Mouse (Mus musculus): ENCODE measurements around the gene Snai1. TPM values are rescaled to one million over a fixed set of nuclear protein-coding genes. Genes with fewer than 3 reads are reported as not detected.

Snai1 gene
- polyA plus RNA-seq, 1 experiment, result 7.2 TPM

- 41% methylated on average over 9 of the region's 9 CpGs for WGBS
- DNase-seq (ENCODE audit: low read depth, low spot score), result no peak
Measured at GRCm38 (mm10) chr2:167574814-167575213, 36.8 kb downstream of the Snai1 start.

GRCm38 (mm10) chr2:167575581-167575980 is 37.6 kb downstream of the Snai1 start:
- WGBS, result 87% methylated on average over 7 of the region's 7 CpGs
- no peak for DNase-seq (ENCODE audit: low read depth, low spot score)

GRCm38 (mm10) chr2:167576121-167576620 is 38.2 kb downstream of the Snai1 start:
- 85% methylated on average over 8 of the region's 8 CpGs for WGBS
- no peak for DNase-seq (ENCODE audit: low read depth, low spot score)

GRCm38 (mm10) chr2:167577186-167577785 is 39.3 kb downstream of the Snai1 start:
- no peak for DNase-seq (ENCODE audit: low read depth, low spot score)
- 76% methylated on average over 9 of the region's 9 CpGs for WGBS

GRCm38 (mm10) chr2:167578521-167578920 is 40.5 kb downstream of the Snai1 start:
- DNase-seq (ENCODE audit: low read depth, low spot score), result no peak
- 27% methylated on average over 5 of the region's 5 CpGs for WGBS

- no peak for DNase-seq (ENCODE audit: low read depth, low spot score)
- WGBS, result 48% methylated on average over 10 of the region's 10 CpGs
Measured at GRCm38 (mm10) chr2:167583161-167583952, 45.4 kb downstream of the Snai1 start.

- no peak for DNase-seq (ENCODE audit: low read depth, low spot score)
- WGBS, result 100% methylated on average over 2 of the region's 2 CpGs
Measured at GRCm38 (mm10) chr2:167585273-167585672, 47.3 kb downstream of the Snai1 start.

GRCm38 (mm10) chr2:167586041-167586440 is 48.0 kb downstream of the Snai1 start:
- 65% methylated on average over 8 of the region's 8 CpGs for WGBS
- no peak for DNase-seq (ENCODE audit: low read depth, low spot score)

GRCm38 (mm10) chr2:167586976-167587375 is 49.0 kb downstream of the Snai1 start:
- WGBS, result 33% methylated on average over 9 of the region's 9 CpGs
- no peak for DNase-seq (ENCODE audit: low read depth, low spot score)

- DNase-seq (ENCODE audit: low read depth, low spot score), result no peak
- 40% methylated on average over 21 of the region's 21 CpGs for WGBS
Measured at GRCm38 (mm10) chr2:167588774-167589577, 51.0 kb downstream of the Snai1 start.

Other genes starting within 250 kb of the Snai1 start
- 37.5 and 66.7 TPM in 2 replicates for gene B4galt5, start 189.0 kb upstream of the Snai1 start, polyA plus RNA-seq (2012; rRNA removed)
- gene Slc9a8, start 116.5 kb upstream of the Snai1 start, polyA plus RNA-seq (2012; rRNA removed), result 31.9 and 45.7 TPM in 2 replicates
- 119 and 142 TPM in 2 replicates for gene Rnf114, start 45.5 kb upstream of the Snai1 start, polyA plus RNA-seq (2012; rRNA removed)
- gene Spata2, start 45.3 kb upstream of the Snai1 start, polyA plus RNA-seq (2012; rRNA removed), result 41.8 and 67.7 TPM in 2 replicates
- gene Ube2v1, start 93.9 kb downstream of the Snai1 start, polyA plus RNA-seq (2012; rRNA removed), result 102 and 107 TPM in 2 replicates
- gene Gm20431, start 123.3 kb downstream of the Snai1 start, polyA plus RNA-seq (2012; rRNA removed), result 1.2 TPM in 1 of 2 replicates, not detected in the other
- 45.2 and 73.4 TPM in 2 replicates for gene Cebpb, start 150.7 kb downstream of the Snai1 start, polyA plus RNA-seq (2012; rRNA removed)
- 19.3 and 20.2 TPM in 2 replicates for gene Tmem189, start 151.6 kb downstream of the Snai1 start, polyA plus RNA-seq (2012; rRNA removed)

All from large intestine, adult 2 months (tissue).